Mouse (Mus musculus) megakaryocyte, embryonic 14.5 days (primary cell): ENCODE results near the gene Scarb1.

Source experiments
- FLI1 ChIP-seq: IDR thresholded peaks from 2 replicates; pipeline ENCODE4 v1.6.1; 2012; ENCODE audit warnings: low read length, inconsistent platforms, mixed read lengths
- GATA1 ChIP-seq: IDR thresholded peaks from 3 replicates; pipeline ENCODE4 v1.6.1; 2012; ENCODE audit warnings: mixed read lengths, low read length, inconsistent platforms, borderline replicate concordance

GRCm38 (mm10) chr5:125368156-125368555 is 27.3 kb upstream of the Scarb1 start:
- TF ChIP-seq GATA1: no peak
- no peak for TF ChIP-seq FLI1
